Mouse (Mus musculus) mouse trophoblast stem cell (cell line): ENCODE results near the gene Acss2.

Experiments used
- in situ Hi-C, 2 experiments: fragments of 300-500 bp; cut with MseI, MboI; formaldehyde crosslinking; loops; 2 replicates in 1 of 2; 3 replicates in 1 of 2; pipeline ENCODE4 v1.15.1; 2025

Acss2 gene

GRCm38 (mm10) chr2:155627030-155627738 is 109.4 kb downstream of the Acss2 start:
- in situ Hi-C loops, result no loop called here

GRCm38 (mm10) chr2:155628112-155628511 is 110.4 kb downstream of the Acss2 start:
- in situ Hi-C loops, result no loop called here

- in situ Hi-C loops, result no loop called here
Measured at GRCm38 (mm10) chr2:155628519-155628918, 110.8 kb downstream of the Acss2 start.

GRCm38 (mm10) chr2:155629231-155629661 is 111.5 kb downstream of the Acss2 start:
- in situ Hi-C loops, result no loop called here

- in situ Hi-C loops, result no loop called here
Measured at GRCm38 (mm10) chr2:155630153-155630552, 112.4 kb downstream of the Acss2 start.

- in situ Hi-C loops, result no loop called here
Measured at GRCm38 (mm10) chr2:155630590-155631416, 113.1 kb downstream of the Acss2 start.

- in situ Hi-C loops, result no loop called here
Measured at GRCm38 (mm10) chr2:155632138-155632936, 114.6 kb downstream of the Acss2 start.

- in situ Hi-C loops, result no loop called here
Measured at GRCm38 (mm10) chr2:155633121-155633520, 115.4 kb downstream of the Acss2 start.

GRCm38 (mm10) chr2:155633731-155634130 is 116.0 kb downstream of the Acss2 start:
- in situ Hi-C loops, result no loop called here

GRCm38 (mm10) chr2:155634562-155634961 is 116.8 kb downstream of the Acss2 start:
- in situ Hi-C loops, result no loop called here
